Mouse (Mus musculus) MEL (cell line): ENCODE measurements around the gene Ccdc182. TPM values are rescaled to one million over a fixed set of nuclear protein-coding genes. Genes with fewer than 3 reads are reported as not detected.

Experiments
- DNase-seq: peaks from one replicate; pipeline ENCODE4 v3.0.0; 2011; ENCODE audit warnings: low read depth, low spot score
- H3K27ac ChIP-seq: 2 replicates; pipeline ENCODE4 v1.5.1; 2012; ENCODE audit warnings: low read depth, mild to moderate bottlenecking, control low read depth, low read length, moderate library complexity; ENCODE audit not compliant: control insufficient read depth
- H3K27me3 ChIP-seq, 2 experiments: fragments of 150-350 bp in 1 of 2; sonication (generic) in 1 of 2; 2 replicates each; pipeline ENCODE4 v1.6.1; 2012; ENCODE audit warnings: low read length in 2 of 2, mild to moderate bottlenecking in 2 of 2, improper control_type of control experiment in 1 of 2, moderate library complexity in 1 of 2; ENCODE audit not compliant: insufficient read depth in 2 of 2, control insufficient read depth in 1 of 2
- H3K36me3 ChIP-seq, 2 experiments: 2 replicates each; pipeline ENCODE4 v1.6.1; 2012 to 2014; ENCODE audit warnings: low read length in 2 of 2, improper control_type of control experiment in 1 of 2, inconsistent platforms in 1 of 2, mild to moderate bottlenecking in 1 of 2; ENCODE audit not compliant: insufficient read depth in 2 of 2, control insufficient read depth in 1 of 2
- H3K4me1 ChIP-seq, 2 experiments: fragments of 150-350 bp in 1 of 2; sonication (generic) in 1 of 2; 2 replicates each; pipeline ENCODE4 v1.6.1; 2012; ENCODE audit warnings: low read length in 2 of 2, improper control_type of control experiment in 1 of 2, mild to moderate bottlenecking in 1 of 2; ENCODE audit not compliant: insufficient read depth in 2 of 2, control insufficient read depth in 1 of 2
- H3K4me3 ChIP-seq, 2 experiments: fragments of 150-350 bp in 1 of 2; sonication (generic) in 1 of 2; 2 replicates each; pipeline ENCODE4 v1.5.1; 2012; ENCODE audit warnings: low read depth in 2 of 2, low read length in 2 of 2, mild to moderate bottlenecking in 2 of 2, moderate library complexity in 2 of 2, control low read depth in 1 of 2, improper control_type of control experiment in 1 of 2; ENCODE audit not compliant: control insufficient read depth in 1 of 2, insufficient read depth in 1 of 2
- H3K79me2 ChIP-seq: 2 replicates; pipeline ENCODE4 v1.6.1; 2012; ENCODE audit warnings: mild to moderate bottlenecking, low read length, moderate library complexity; ENCODE audit not compliant: control insufficient read depth, poor library complexity, insufficient read depth
- H3K9ac ChIP-seq: 2 replicates; pipeline ENCODE4 v1.6.1; 2012; ENCODE audit warnings: low read depth, mild to moderate bottlenecking, control low read depth, low read length, moderate library complexity; ENCODE audit not compliant: control insufficient read depth, poor library complexity, severe bottlenecking
- H3K9me3 ChIP-seq: fragments of 150-350 bp; sonication (generic); replicated peaks from 2 replicates; pipeline ENCODE4 v1.6.1; 2012; ENCODE audit warnings: mild to moderate bottlenecking, low read length, improper control_type of control experiment, moderate library complexity; ENCODE audit not compliant: insufficient read depth
- BHLHE40 ChIP-seq: IDR thresholded peaks from 2 replicates; pipeline ENCODE4 v1.6.1; 2012; ENCODE audit warnings: low read depth, mild to moderate bottlenecking, inconsistent platforms, low read length, improper control_type of control experiment, borderline replicate concordance
- CHD1 ChIP-seq: IDR thresholded peaks from 2 replicates; pipeline ENCODE4 v1.6.1; 2012; ENCODE audit warnings: low read depth, mild to moderate bottlenecking, inconsistent platforms, low read length, improper control_type of control experiment
- CHD2 ChIP-seq: IDR thresholded peaks from 2 replicates; pipeline ENCODE4 v1.6.1; 2011; ENCODE audit warnings: low read length, improper control_type of control experiment
- CTCF ChIP-seq, 3 experiments: IDR thresholded peaks in 2 of 3; conservative IDR thresholded peaks in 1 of 3; 2 replicates each; pipeline ENCODE4 v1.5.1; 2011 to 2012; ENCODE audit warnings: low read length in 3 of 3, low read depth in 2 of 3, mild to moderate bottlenecking in 2 of 3, improper control_type of control experiment in 1 of 3, inconsistent platforms in 1 of 3, mixed read lengths in 1 of 3, moderate library complexity in 1 of 3; ENCODE audit not compliant: control insufficient read depth in 1 of 3, insufficient read depth in 1 of 3, poor library complexity in 1 of 3, severe bottlenecking in 1 of 3
- E2F4 ChIP-seq: IDR thresholded peaks from 2 replicates; pipeline ENCODE4 v1.6.1; 2011; ENCODE audit warnings: low read depth, low read length, improper control_type of control experiment, borderline replicate concordance
- ELF1 ChIP-seq: IDR thresholded peaks from 2 replicates; pipeline ENCODE4 v1.6.1; 2014; ENCODE audit warnings: low read depth, mild to moderate bottlenecking, inconsistent platforms, low read length, improper control_type of control experiment, moderate library complexity
- ETS1 ChIP-seq: IDR thresholded peaks from 2 replicates; pipeline ENCODE4 v1.6.1; 2012; ENCODE audit warnings: low read depth, mild to moderate bottlenecking, inconsistent platforms, low read length, improper control_type of control experiment, moderate library complexity
- GABPA ChIP-seq: IDR thresholded peaks from 2 replicates; pipeline ENCODE4 v1.6.1; 2012; ENCODE audit warnings: low read depth, mild to moderate bottlenecking, inconsistent platforms, low read length, improper control_type of control experiment, moderate library complexity
- GATA1 ChIP-seq: IDR thresholded peaks from 2 replicates; pipeline ENCODE4 v1.6.1; 2011; ENCODE audit warnings: low read depth, low read length, improper control_type of control experiment
- HCFC1 ChIP-seq: IDR thresholded peaks from 2 replicates; pipeline ENCODE4 v1.6.1; 2012; ENCODE audit warnings: low read depth, mild to moderate bottlenecking, inconsistent platforms, low read length, improper control_type of control experiment, moderate library complexity
- JUND ChIP-seq: IDR thresholded peaks from 2 replicates; pipeline ENCODE4 v1.6.1; 2011; ENCODE audit warnings: low read depth, mild to moderate bottlenecking, improper control_type of control experiment, low read length
- KAT2A ChIP-seq: conservative IDR thresholded peaks from 2 replicates; pipeline ENCODE4 v1.6.1; 2012; ENCODE audit warnings: low read depth, low read length, improper control_type of control experiment, inconsistent platforms
- MAFK ChIP-seq: IDR thresholded peaks from 2 replicates; pipeline ENCODE4 v1.6.1; 2011; ENCODE audit warnings: low read depth, mild to moderate bottlenecking, low read length, improper control_type of control experiment, borderline replicate concordance
- MAX ChIP-seq: IDR thresholded peaks from 2 replicates; pipeline ENCODE4 v1.6.1; 2011; ENCODE audit warnings: low read length, improper control_type of control experiment
- MAZ ChIP-seq: IDR thresholded peaks from 2 replicates; pipeline ENCODE4 v1.6.1; 2012; ENCODE audit warnings: low read depth, mild to moderate bottlenecking, inconsistent platforms, low read length, improper control_type of control experiment
- MEF2A ChIP-seq: IDR thresholded peaks from 2 replicates; pipeline ENCODE4 v1.6.1; 2014; ENCODE audit warnings: low read depth, mild to moderate bottlenecking, inconsistent platforms, low read length, improper control_type of control experiment; ENCODE audit not compliant: poor library complexity, insufficient replicate concordance, severe bottlenecking; ENCODE audit errors: extremely low read depth
- MXI1 ChIP-seq: IDR thresholded peaks from 2 replicates; pipeline ENCODE4 v1.6.1; 2011; ENCODE audit warnings: mild to moderate bottlenecking, low read depth, low read length, improper control_type of control experiment
- NELFE ChIP-seq: IDR thresholded peaks from 2 replicates; pipeline ENCODE4 v1.6.1; 2011; ENCODE audit warnings: low read depth, low read length, improper control_type of control experiment
- NRF1 ChIP-seq: IDR thresholded peaks from 2 replicates; pipeline ENCODE4 v1.6.1; 2014; ENCODE audit warnings: low read depth, mild to moderate bottlenecking, inconsistent platforms, low read length, improper control_type of control experiment, moderate library complexity; ENCODE audit not compliant: poor library complexity, insufficient read depth, severe bottlenecking
- POLR2A ChIP-seq, 2 experiments: IDR thresholded peaks; 2 replicates each; pipeline ENCODE4 v1.6.1; 2011 to 2012; ENCODE audit warnings: low read length in 2 of 2, mild to moderate bottlenecking in 2 of 2, control low read depth in 1 of 2, improper control_type of control experiment in 1 of 2, low read depth in 1 of 2, moderate library complexity in 1 of 2; ENCODE audit not compliant: control insufficient read depth in 1 of 2, insufficient read depth in 1 of 2, poor library complexity in 1 of 2
- POLR2AphosphoS5 ChIP-seq: IDR thresholded peaks from 2 replicates; pipeline ENCODE4 v1.6.1; 2012; ENCODE audit warnings: low read depth, borderline replicate concordance, mild to moderate bottlenecking, inconsistent platforms, low read length, moderate library complexity, mixed read lengths
- TAL1 ChIP-seq: IDR thresholded peaks from 2 replicates; pipeline ENCODE4 v1.6.1; 2012; ENCODE audit warnings: mild to moderate bottlenecking, inconsistent platforms, low read length, moderate library complexity, mixed read lengths
- TBP ChIP-seq: IDR thresholded peaks from 2 replicates; pipeline ENCODE4 v1.8.0; 2011; ENCODE audit warnings: low read depth, low read length, improper control_type of control experiment
- TCF12 ChIP-seq: IDR thresholded peaks from 2 replicates; pipeline ENCODE4 v1.6.1; 2014; ENCODE audit warnings: low read depth, mild to moderate bottlenecking, inconsistent platforms, low read length, improper control_type of control experiment, moderate library complexity
- UBTF ChIP-seq: IDR thresholded peaks from 2 replicates; pipeline ENCODE4 v1.6.1; 2012; ENCODE audit warnings: low read depth, mild to moderate bottlenecking, inconsistent platforms, low read length, improper control_type of control experiment, moderate library complexity, borderline replicate concordance; ENCODE audit not compliant: insufficient read depth
- USF2 ChIP-seq, 2 experiments: IDR thresholded peaks; 2 replicates each; pipeline ENCODE4 v1.6.1; 2011 to 2012; ENCODE audit warnings: improper control_type of control experiment in 2 of 2, low read length in 2 of 2, borderline replicate concordance in 1 of 2, inconsistent platforms in 1 of 2, low read depth in 1 of 2, mild to moderate bottlenecking in 1 of 2; ENCODE audit not compliant: insufficient read depth in 1 of 2
- ZC3H11A ChIP-seq: IDR thresholded peaks from 2 replicates; pipeline ENCODE4 v1.6.1; 2012; ENCODE audit warnings: low read depth, mild to moderate bottlenecking, inconsistent platforms, low read length, improper control_type of control experiment
- ZNF384 ChIP-seq: IDR thresholded peaks from 2 replicates; pipeline ENCODE4 v1.6.1; 2012; ENCODE audit warnings: low read depth, mild to moderate bottlenecking, inconsistent platforms, low read length, improper control_type of control experiment
- polyA plus RNA-seq, 2 experiments: library from polyadenylated mRNA; stranded (reverse) in 1 of 2; unstranded in 1 of 2; fragments of >175 nt in 1 of 2; fragments of >200 nt in 1 of 2; gene quantifications; 2 replicates each; pipeline versions ENCODE4 v1.2.1 to v1.2.4; 2012; ENCODE audit warnings: low replicate concordance in 2 of 2, low read depth in 1 of 2; ENCODE audit not compliant: insufficient read length in 2 of 2, insufficient read depth in 1 of 2, missing spikeins in 1 of 2
- total RNA-seq: library from RNA; depleted of rRNA; stranded (reverse); fragments of 300-350 nt; gene quantifications from 2 replicates; pipeline ENCODE4 v1.2.3, GENCODE M21; 2012

The Ccdc182 gene
- total and polyA plus RNA-seq, 3 experiments: not detected

GRCm38 (mm10) chr11:88309059-88309700 is 15.3 kb downstream of the Ccdc182 start:
- Histone ChIP-seq H3K4me3 (no peak overlapping the region), H3K27ac (no peak overlapping the region), H3K27me3 (no peaks in the 10 kb centered on the region; a peak in 1 of 4 replicates), H3K79me2 (no peaks in the 10 kb centered on the region), H3K9ac (no peak overlapping the region), H3K36me3 (peaks cover 0 to 18% of the 10 kb centered on the region in 2 experiments; a peak in 2 of 4 replicates), H3K4me1 (peaks cover 10 to 23% of the 10 kb centered on the region in 2 experiments), H3K9me3 (no peaks in the 10 kb centered on the region)
- TF ChIP-seq ZNF384: no peak
- TF ChIP-seq JUND: no peak
- no peak for TF ChIP-seq MAX
- TF ChIP-seq NELFE: no peak
- no peak for TF ChIP-seq BHLHE40
- TF ChIP-seq ELF1: no peak
- no peak for TF ChIP-seq HCFC1
- no peak for TF ChIP-seq CHD1
- TF ChIP-seq USF2 (IDR thresholded peaks at IDR 0.05; ENCODE audit: borderline replicate concordance in 1 of 2, insufficient read depth in 1 of 2, low read depth in 1 of 2, low read length in 2 of 2): no peak
- no peak for TF ChIP-seq NRF1
- no peak for TF ChIP-seq GABPA
- no peak for TF ChIP-seq E2F4
- no peak for TF ChIP-seq ZC3H11A
- no peak for TF ChIP-seq TBP
- no peak for TF ChIP-seq UBTF
- no peak for TF ChIP-seq KAT2A
- TF ChIP-seq POLR2A (IDR thresholded peaks at IDR 0.05; ENCODE audit: control insufficient read depth in 1 of 2, insufficient read depth in 1 of 2, low read depth in 1 of 2, low read length in 2 of 2, poor library complexity in 1 of 2): no peak
- TF ChIP-seq MXI1: no peak
- no peak for TF ChIP-seq TCF12
- DNase-seq: no peak

GRCm38 (mm10) chr11:88310773-88311172 is 16.9 kb downstream of the Ccdc182 start:
- no peak for TF ChIP-seq MEF2A
- TF ChIP-seq CHD1: no peak
- no peak for TF ChIP-seq ELF1
- TF ChIP-seq POLR2AphosphoS5: no peak
- TF ChIP-seq ZC3H11A: no peak
- TF ChIP-seq ETS1: no peak
- TF ChIP-seq KAT2A: no peak
- no peak for TF ChIP-seq CTCF (IDR thresholded peaks at IDR 0.05 in 2 of 3, conservative IDR thresholded peaks at IDR 0.05 in 1 of 3; ENCODE audit: control insufficient read depth in 1 of 3, insufficient read depth in 1 of 3, low read depth in 2 of 3, low read length in 3 of 3, poor library complexity in 1 of 3, severe bottlenecking in 1 of 3)
- no peak for TF ChIP-seq CHD2
- TF ChIP-seq MAX: no peak
- no peak for TF ChIP-seq MAZ
- no peak for TF ChIP-seq ZNF384
- TF ChIP-seq MAFK: no peak
- no peak for TF ChIP-seq BHLHE40
- no peak for TF ChIP-seq GATA1
- no peak for TF ChIP-seq TAL1
- TF ChIP-seq JUND: no peak
- no peak for TF ChIP-seq TBP
- H3K4me3 ChIP-seq: no peak overlapping the region

More at GRCm38 (mm10) chr11:88310773-88311172, 16.9 kb downstream of the Ccdc182 start:
- Histone ChIP-seq H3K79me2 (no peaks in the 10 kb centered on the region), H3K9ac (no peak overlapping the region), H3K27ac (no peak overlapping the region), H3K36me3 (peaks cover 0 to 11% of the 10 kb centered on the region in 2 experiments; a peak in 2 of 4 replicates), H3K27me3 (no peaks in the 10 kb centered on the region; a peak in 1 of 4 replicates), H3K4me1 (peaks cover 5 to 18% of the 10 kb centered on the region in 2 experiments), H3K9me3 (no peaks in the 10 kb centered on the region)
- DNase-seq: no peak
